Mouse (Mus musculus) midbrain, embryonic 10.5 days (tissue): ENCODE results near the gene Sec14l3. TPM values are rescaled to one million over a fixed set of nuclear protein-coding genes. Genes with fewer than 3 reads are reported as not detected.

Experiments used
- polyA plus RNA-seq: library from polyadenylated mRNA; unstranded; fragments of >200 nt; fragmentation: Nextera tagmentation; extraction: Ambion mirVana; gene quantifications from 2 replicates; pipeline ENCODE4 v1.2.1, GENCODE M21; 2016

Sec14l3 gene
- polyA plus RNA-seq, 1 experiment from 2014 or later: not detected

Other genes with a start within 250 kb of the Sec14l3 start
- 1.4 and 2.2 TPM in 2 replicates for gene Osbp2, start 200.9 kb upstream of the Sec14l3 start, polyA plus RNA-seq
- gene 4921536K21Rik, start 169.7 kb upstream of the Sec14l3 start, polyA plus RNA-seq: 1.4 and 1.5 TPM in 2 replicates
- 18.9 and 23.2 TPM in 2 replicates for gene Dusp18, start 169.6 kb upstream of the Sec14l3 start, polyA plus RNA-seq
- gene Slc35e4, start 150.2 kb upstream of the Sec14l3 start, polyA plus RNA-seq: 5.2 and 5.5 TPM in 2 replicates
- 24.5 and 28.1 TPM in 2 replicates for gene Tcn2, start 132.7 kb upstream of the Sec14l3 start, polyA plus RNA-seq
- 96.3 and 103 TPM in 2 replicates for gene Pes1, start 100.9 kb upstream of the Sec14l3 start, polyA plus RNA-seq
- gene 4930556J24Rik, start 88.1 kb upstream of the Sec14l3 start, polyA plus RNA-seq: 0.19 and 0.33 TPM in 2 replicates
- 0.16 TPM in 2 replicates for gene Gal3st1, start 81.2 kb upstream of the Sec14l3 start, polyA plus RNA-seq
- not detected in 2 replicates for gene Sec14l4, start 33.4 kb upstream of the Sec14l3 start, polyA plus RNA-seq
- 8.1 and 10.3 TPM in 2 replicates for gene Mtfp1, start 30.6 kb downstream of the Sec14l3 start, polyA plus RNA-seq
- 2.2 and 2.9 TPM in 2 replicates for gene Sec14l2, start 58.6 kb downstream of the Sec14l3 start, polyA plus RNA-seq
- gene Rnf215, start 70.4 kb downstream of the Sec14l3 start, polyA plus RNA-seq: 21.3 and 29.3 TPM in 2 replicates
- gene Ccdc157, start 95.5 kb downstream of the Sec14l3 start, polyA plus RNA-seq: 6.9 and 8.3 TPM in 2 replicates
- 95.2 and 97.1 TPM in 2 replicates for gene Sf3a1, start 95.5 kb downstream of the Sec14l3 start, polyA plus RNA-seq
- gene Tbc1d10a, start 121.9 kb downstream of the Sec14l3 start, polyA plus RNA-seq: 26.3 and 26.4 TPM in 2 replicates
- gene Castor1, start 153.4 kb downstream of the Sec14l3 start, polyA plus RNA-seq: 2.7 and 3.4 TPM in 2 replicates
- 0.05 TPM in 1 of 2 replicates, not detected in the other for gene Osm, start 171.6 kb downstream of the Sec14l3 start, polyA plus RNA-seq
- 0.21 TPM in 1 of 2 replicates, not detected in the other for gene Lif, start 192.7 kb downstream of the Sec14l3 start, polyA plus RNA-seq